Mouse (Mus musculus) E14TG2a.4 (cell line): ENCODE results near the gene Taf1c.

Experiments
- H3K27me3 ChIP-seq: 2 replicates; pipeline ENCODE4 v1.6.1; 2014; ENCODE audit warnings: low read length, control low read depth; ENCODE audit not compliant: insufficient read depth
- H3K36me3 ChIP-seq: 2 replicates; pipeline ENCODE4 v1.6.1; 2014; ENCODE audit warnings: low read length, control low read depth; ENCODE audit not compliant: insufficient read depth
- H3K4me1 ChIP-seq: replicated peaks from 2 replicates; pipeline ENCODE4 v1.6.1; 2014; ENCODE audit warnings: low read depth, low read length, control low read depth
- H3K4me3 ChIP-seq: replicated peaks from 2 replicates; pipeline ENCODE4 v1.5.1; 2014; ENCODE audit warnings: mild to moderate bottlenecking, low read length
- H3K9me3 ChIP-seq: 2 replicates; pipeline ENCODE4 v1.6.1; 2014; ENCODE audit warnings: low read length, control low read depth
- CTCF ChIP-seq: conservative IDR thresholded peaks from 2 replicates; pipeline ENCODE4 v1.5.1; 2014; ENCODE audit warnings: low read length
- NANOG ChIP-seq: IDR thresholded peaks from 2 replicates; pipeline ENCODE4 v1.6.1; 2014; ENCODE audit warnings: borderline replicate concordance, low read length, mixed read lengths
- POU5F1 ChIP-seq: IDR thresholded peaks from 2 replicates; pipeline ENCODE4 v1.6.1; 2014; ENCODE audit warnings: low read length, borderline replicate concordance

Taf1c gene

GRCm38 (mm10) chr8:119571135-119571534, 33.9 kb downstream of the Taf1c start:
- no peaks in the 10 kb centered on the region for H3K9me3 ChIP-seq
- H3K4me1 ChIP-seq: peaks cover 50% of the 10 kb centered on the region
- TF ChIP-seq NANOG (no peak), CTCF (no peak)
- H3K27me3 ChIP-seq: peaks cover 38% of the 10 kb centered on the region
- no peak overlapping the region for H3K4me3 ChIP-seq
- H3K36me3 ChIP-seq: peaks cover 14% of the 10 kb centered on the region

GRCm38 (mm10) chr8:119569881-119570280, 35.1 kb downstream of the Taf1c start:
- Histone ChIP-seq H3K27me3 (peaks cover 34% of the 10 kb centered on the region), H3K4me3 (no peak overlapping the region), H3K9me3 (no peaks in the 10 kb centered on the region), H3K36me3 (peaks cover 20% of the 10 kb centered on the region), H3K4me1 (peaks cover 59% of the 10 kb centered on the region)
- TF ChIP-seq CTCF (no peak), POU5F1 (no peak), NANOG (no peak)

GRCm38 (mm10) chr8:119568951-119569350, 36.1 kb downstream of the Taf1c start:
- no peak overlapping the region for H3K4me3 ChIP-seq
- no peak for TF ChIP-seq NANOG
- TF ChIP-seq CTCF: no peak
- TF ChIP-seq POU5F1: no peak
- H3K9me3 ChIP-seq: no peaks in the 10 kb centered on the region
- H3K27me3 ChIP-seq: peaks cover 29% of the 10 kb centered on the region
- peaks cover 56% of the 10 kb centered on the region for H3K4me1 ChIP-seq
- H3K36me3 ChIP-seq: peaks cover 27% of the 10 kb centered on the region

- Histone ChIP-seq H3K4me3 (no peak overlapping the region), H3K9me3 (no peaks in the 10 kb centered on the region), H3K27me3 (peaks cover 22% of the 10 kb centered on the region), H3K4me1 (peaks cover 54% of the 10 kb centered on the region), H3K36me3 (peaks cover 34% of the 10 kb centered on the region)
- TF ChIP-seq NANOG: no peak
- TF ChIP-seq CTCF: no peak
- no peak for TF ChIP-seq POU5F1
Observed at GRCm38 (mm10) chr8:119568251-119568650, 36.8 kb downstream of the Taf1c start.

DNA sequence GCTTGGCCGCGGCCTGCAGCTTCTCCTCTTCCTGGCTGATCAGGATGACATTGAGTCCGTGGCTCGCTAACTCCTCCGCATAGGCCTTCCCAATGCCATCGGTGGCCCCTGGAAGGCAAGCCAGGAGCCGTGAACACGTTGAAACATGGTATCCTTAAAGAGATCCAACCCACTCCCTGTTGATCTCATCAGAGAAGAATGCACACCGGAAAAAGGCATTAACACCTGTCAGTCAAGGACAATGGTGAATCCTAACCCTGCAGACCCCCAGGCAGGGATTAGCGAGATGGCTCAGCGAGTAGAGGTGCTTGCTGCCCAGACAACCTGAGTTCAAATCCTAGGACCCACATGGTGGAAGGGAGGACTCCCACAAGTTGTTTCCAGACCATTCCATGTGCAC, 38.7 kb downstream of the Taf1c start:
- Histone ChIP-seq H3K4me1 (peaks cover 55% of the 10 kb centered on the region), H3K36me3 (peaks cover 48% of the 10 kb centered on the region), H3K4me3 (peak overlapping the region; percentile 70), H3K9me3 (no peaks in the 10 kb centered on the region), H3K27me3 (peaks cover 9% of the 10 kb centered on the region; the same call in 1 of the 2 replicates)
- TF ChIP-seq POU5F1 (no peak), NANOG (peak; percentile 51; the same call in 1 of the 2 replicates)

- no peak for TF ChIP-seq CTCF
- TF ChIP-seq NANOG: no peak
- no peak for TF ChIP-seq POU5F1
- Histone ChIP-seq H3K4me3 (no peak overlapping the region), H3K9me3 (no peaks in the 10 kb centered on the region), H3K4me1 (peaks cover 66% of the 10 kb centered on the region), H3K36me3 (peaks cover 46% of the 10 kb centered on the region), H3K27me3 (peaks cover 6% of the 10 kb centered on the region; the same call in 1 of the 2 replicates)
Observed at GRCm38 (mm10) chr8:119563849-119564251, 41.2 kb downstream of the Taf1c start.

DNA sequence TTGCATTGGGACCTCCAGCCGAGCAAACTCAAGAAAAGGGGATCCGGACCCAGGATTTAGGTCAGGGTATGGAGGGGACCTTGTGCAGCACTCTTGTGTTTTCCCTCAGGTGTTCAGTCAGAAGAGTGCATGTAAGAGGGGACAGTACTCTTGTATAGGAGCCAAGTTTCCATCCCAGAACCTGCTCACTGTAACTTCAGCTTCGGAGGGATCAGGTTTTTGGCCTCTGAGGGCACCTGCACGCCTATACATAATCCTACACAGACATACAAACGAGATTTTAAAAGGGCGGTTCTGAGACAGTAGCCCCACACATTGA, 45.7 kb downstream of the Taf1c start:
- Histone ChIP-seq H3K4me3 (peak overlapping the region; percentile 66), H3K36me3 (peaks cover 49% of the 10 kb centered on the region), H3K27me3 (no peaks in the 10 kb centered on the region), H3K4me1 (peaks cover 70% of the 10 kb centered on the region), H3K9me3 (no peaks in the 10 kb centered on the region)
- TF ChIP-seq POU5F1: no peak
- no peak for TF ChIP-seq CTCF
- TF ChIP-seq NANOG: no peak

DNA sequence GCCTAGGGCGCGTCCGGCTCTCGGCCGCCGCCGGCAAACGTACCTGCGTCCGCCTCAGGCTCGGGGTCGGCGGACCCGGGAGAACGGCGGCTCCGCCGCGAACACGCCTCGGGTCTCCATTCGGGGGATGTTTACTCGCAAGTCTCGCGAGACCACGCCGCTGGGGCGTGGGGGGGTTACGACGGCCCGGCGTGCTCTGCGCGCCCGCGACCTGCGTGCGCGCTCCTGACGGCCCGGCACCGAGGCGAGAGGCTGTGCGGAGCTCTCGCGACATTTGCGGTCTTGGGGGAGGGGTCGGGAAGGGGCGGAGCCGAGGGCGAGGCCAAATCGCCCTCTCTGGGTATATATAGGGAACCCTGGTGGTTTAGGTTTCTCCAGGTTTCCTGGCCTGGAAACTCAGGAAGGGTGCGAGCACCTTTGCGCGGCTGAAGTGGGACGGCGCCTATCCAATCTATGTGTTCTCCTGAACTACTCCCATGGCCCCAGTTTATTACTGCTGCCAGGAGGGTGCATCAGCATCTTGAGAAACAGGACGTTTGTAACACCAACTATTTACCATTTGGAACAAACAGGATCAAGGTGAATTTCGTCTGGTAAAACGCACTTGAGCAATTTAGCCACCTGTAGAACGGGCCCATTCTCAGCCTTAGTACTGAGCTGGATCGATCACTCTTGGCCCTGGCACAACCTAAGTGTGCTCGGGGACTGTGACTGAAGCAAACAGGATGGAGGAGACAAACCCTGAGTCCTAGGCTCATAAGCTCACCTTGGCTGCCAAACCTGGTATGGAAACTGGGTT, 46.2 kb downstream of the Taf1c start, which contains the start of gene Mbtps1:
Mbtps1 (minus strand) TSS at position 133 of the 799 bp plus-strand sequence.
- TF ChIP-seq NANOG: no peak
- no peak for TF ChIP-seq POU5F1
- TF ChIP-seq CTCF: no peak
- Histone ChIP-seq H3K4me1 (peaks cover 71% of the 10 kb centered on the region), H3K9me3 (no peaks in the 10 kb centered on the region), H3K27me3 (no peaks in the 10 kb centered on the region), H3K4me3 (peak within 1 kb of the TSS; percentile 92), H3K36me3 (peaks cover 49% of the 10 kb centered on the region)

GRCm38 (mm10) chr8:119557821-119558602, 47.0 kb downstream of the Taf1c start:
- no peaks in the 10 kb centered on the region for H3K27me3 ChIP-seq
- H3K36me3 ChIP-seq: peaks cover 42% of the 10 kb centered on the region
- peaks cover 72% of the 10 kb centered on the region for H3K4me1 ChIP-seq
- no peaks in the 10 kb centered on the region for H3K9me3 ChIP-seq
- peak overlapping the region; percentile 92 for H3K4me3 ChIP-seq
- no peak for TF ChIP-seq NANOG
- TF ChIP-seq CTCF: no peak
- TF ChIP-seq POU5F1: no peak
